Mouse (Mus musculus): Measurements from ENCODE around the gene Gm21118. TPM values are rescaled to one million over a fixed set of nuclear protein-coding genes. Genes with fewer than 3 reads are reported as not detected.
"Not testable (repeated sequence)": the region's sequence is repeated elsewhere in the genome, so short reads cannot be mapped to it uniquely, and the experiment has no call there.

Gene Gm21118
- total RNA-seq (2021): not detected
- long read RNA-seq, experiment 1: 0 reads
- long read RNA-seq, experiment 2: 0 reads

GRCm38 (mm10) chrY:70273542-70273941, at the start of gene Gm21118:
TSS of gene Gm21118 (minus strand) at chrY:70273642.
- DNase-seq (ENCODE audit: low spot score in 2 of 2): not testable (repeated sequence)

- not testable (repeated sequence) for DNase-seq (ENCODE audit: low spot score in 2 of 2)
Observed at GRCm38 (mm10) chrY:70303187-70303586, 29.7 kb upstream of the Gm21118 start, which contains the start of the genes Gm29423 and Gm29644. TSS of gene Gm29423 (minus strand) at chrY:70303287. TSS of gene Gm29644 (minus strand) at chrY:70303343.

Other genes starting within 250 kb of the Gm21118 start
- not detected for gene Gm29423, start 29.6 kb upstream of the Gm21118 start, total RNA-seq (2021)
- not detected for gene Gm29644, start 29.7 kb upstream of the Gm21118 start, total RNA-seq (2021)
- not detected for gene Gm20888, start 168.2 kb upstream of the Gm21118 start, total RNA-seq (2021)

Measured in gastrocnemius, postnatal 4 days (tissue).